Mouse (Mus musculus) forebrain, embryonic 13.5 days (tissue): ENCODE measurements around the gene Cpn1. TPM values are rescaled to one million over a fixed set of nuclear protein-coding genes. Genes with fewer than 3 reads are reported as not detected.

Experiments
- ATAC-seq: fragments of 200-750 bp; cut with Nextera tagmentation; 2 replicates; pipeline ENCODE4 v1.8.0; 2017
- H3K27ac ChIP-seq: fragments of 300-500 bp; sonication (generic); 2 replicates; pipeline ENCODE4 v1.5.1; 2015; ENCODE audit warnings: inconsistent platforms, mild to moderate bottlenecking, moderate library complexity
- H3K27me3 ChIP-seq: fragments of 300-500 bp; sonication (generic); 2 replicates; pipeline ENCODE4 v1.6.1; 2015; ENCODE audit warnings: mild to moderate bottlenecking, inconsistent platforms
- H3K36me3 ChIP-seq: fragments of 300-500 bp; sonication (generic); 2 replicates; pipeline ENCODE4 v1.6.1; 2015; ENCODE audit warnings: mild to moderate bottlenecking, inconsistent platforms; ENCODE audit not compliant: poor library complexity, severe bottlenecking
- H3K4me1 ChIP-seq: fragments of 300-500 bp; sonication (generic); 2 replicates; pipeline ENCODE4 v1.6.1; 2015; ENCODE audit warnings: inconsistent platforms
- H3K4me2 ChIP-seq: fragments of 300-500 bp; sonication (generic); 2 replicates; pipeline ENCODE4 v1.6.1; 2015; ENCODE audit warnings: inconsistent platforms, mild to moderate bottlenecking, moderate library complexity
- H3K4me3 ChIP-seq: fragments of 300-500 bp; sonication (generic); 2 replicates; pipeline ENCODE4 v1.5.1; 2015; ENCODE audit warnings: mild to moderate bottlenecking, inconsistent platforms
- H3K9ac ChIP-seq: fragments of 300-500 bp; sonication (generic); 2 replicates; pipeline ENCODE4 v1.6.1; 2015; ENCODE audit warnings: mild to moderate bottlenecking, inconsistent platforms
- H3K9me3 ChIP-seq: fragments of 300-500 bp; sonication (generic); replicated peaks from 2 replicates; pipeline ENCODE4 v1.6.1; 2016; ENCODE audit warnings: inconsistent platforms
- WGBS: fragments of 180-500 bp; shearing (Covaris S2); methylation state at CpG from one replicate; pipeline ENCODE4 v1.1.7; 2015; 5-methylcytosine and 5-hydroxymethylcytosine counted together
- polyA plus RNA-seq: library from polyadenylated mRNA; unstranded; fragments of >200 nt; fragmentation: Nextera tagmentation; extraction: Ambion mirVana; gene quantifications from 2 replicates; pipeline ENCODE4 v1.2.1, GENCODE M21; 2015

Gene Cpn1
- polyA plus RNA-seq, 1 experiment from 2014 or later: 0.32 TPM

DNA sequence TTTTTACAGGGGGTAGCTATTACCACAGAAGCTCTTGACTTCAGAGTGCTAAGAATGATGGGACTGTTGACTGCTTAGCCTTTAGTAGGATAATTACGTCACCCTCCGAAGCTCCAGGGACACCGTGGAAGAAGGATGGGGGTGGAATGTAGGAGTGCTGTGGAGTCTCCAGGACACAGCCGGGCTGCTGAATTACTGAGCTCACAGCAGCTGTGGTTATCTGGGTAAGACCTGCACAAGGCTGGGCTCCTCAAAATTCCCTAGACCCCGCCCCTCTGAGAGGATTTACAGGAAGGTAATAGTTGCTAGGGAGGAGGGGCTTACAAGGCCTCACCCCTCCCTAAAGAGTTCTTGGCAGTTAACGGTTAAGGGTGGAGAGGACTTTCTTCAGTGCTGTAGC, 9.7 kb downstream of the Cpn1 start:
- 80% methylated on average over 6 of the region's 6 CpGs for WGBS
- no peak overlapping the region for H3K4me2 ChIP-seq
- no peaks in the 10 kb centered on the region for H3K9me3 ChIP-seq
- ATAC-seq: no peak
- H3K36me3 ChIP-seq: no peaks in the 10 kb centered on the region
- H3K27ac ChIP-seq: no peak overlapping the region
- H3K9ac ChIP-seq: no peak overlapping the region
- H3K4me3 ChIP-seq: no peak overlapping the region
- no peaks in the 10 kb centered on the region for H3K4me1 ChIP-seq
- H3K27me3 ChIP-seq: no peaks in the 10 kb centered on the region

DNA sequence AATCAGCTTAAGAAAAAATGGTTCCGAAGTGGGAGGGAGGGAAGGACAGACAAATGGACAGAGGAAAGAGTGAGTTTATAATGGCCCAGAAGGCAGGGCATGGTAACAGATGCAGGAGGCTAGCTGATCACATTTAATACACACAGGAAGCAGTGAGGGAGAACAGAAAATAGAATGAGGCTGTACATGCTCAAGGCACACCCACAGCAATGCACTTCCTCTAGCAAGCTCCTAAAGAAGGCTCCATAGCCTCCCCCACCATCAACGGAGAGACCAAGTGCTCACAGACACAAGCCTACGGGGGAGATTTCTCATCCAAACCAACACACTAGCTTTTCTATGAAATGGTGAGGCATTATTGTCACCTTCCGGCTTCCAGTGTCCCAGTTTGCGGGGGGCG, 12.1 kb downstream of the Cpn1 start:
- WGBS: 93% methylated on average over 6 of the region's 6 CpGs
- Histone ChIP-seq H3K9ac (no peak overlapping the region), H3K27me3 (no peaks in the 10 kb centered on the region), H3K27ac (no peak overlapping the region), H3K9me3 (no peaks in the 10 kb centered on the region), H3K4me1 (no peaks in the 10 kb centered on the region), H3K4me2 (no peak overlapping the region), H3K36me3 (no peaks in the 10 kb centered on the region), H3K4me3 (no peak overlapping the region)
- no peak for ATAC-seq

DNA sequence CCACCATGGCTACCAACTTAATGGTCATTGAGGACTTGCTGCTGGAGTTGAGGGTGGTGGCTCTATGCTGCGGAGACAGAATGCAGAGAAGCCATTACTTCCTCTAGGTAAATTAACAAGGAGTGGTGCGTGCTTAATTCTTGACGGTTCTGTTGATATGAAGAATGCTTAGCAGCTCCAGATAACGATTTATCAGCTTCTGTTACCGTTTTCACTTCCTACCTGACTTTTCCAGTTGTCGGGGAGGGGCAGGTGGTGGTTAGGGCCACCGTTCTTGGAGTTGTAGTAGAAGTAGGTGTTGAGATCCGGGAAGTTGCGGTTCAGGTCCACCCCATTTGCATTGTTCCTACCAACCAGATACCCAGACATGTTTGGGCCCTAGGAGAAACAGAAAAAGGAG, 12.6 kb downstream of the Cpn1 start:
- Histone ChIP-seq H3K4me1 (no peaks in the 10 kb centered on the region), H3K9me3 (no peaks in the 10 kb centered on the region), H3K27me3 (no peaks in the 10 kb centered on the region), H3K9ac (no peak overlapping the region), H3K27ac (no peak overlapping the region), H3K36me3 (no peaks in the 10 kb centered on the region), H3K4me2 (no peak overlapping the region), H3K4me3 (no peak overlapping the region)
- 85% methylated on average over 9 of the region's 9 CpGs for WGBS
- no peak for ATAC-seq

DNA sequence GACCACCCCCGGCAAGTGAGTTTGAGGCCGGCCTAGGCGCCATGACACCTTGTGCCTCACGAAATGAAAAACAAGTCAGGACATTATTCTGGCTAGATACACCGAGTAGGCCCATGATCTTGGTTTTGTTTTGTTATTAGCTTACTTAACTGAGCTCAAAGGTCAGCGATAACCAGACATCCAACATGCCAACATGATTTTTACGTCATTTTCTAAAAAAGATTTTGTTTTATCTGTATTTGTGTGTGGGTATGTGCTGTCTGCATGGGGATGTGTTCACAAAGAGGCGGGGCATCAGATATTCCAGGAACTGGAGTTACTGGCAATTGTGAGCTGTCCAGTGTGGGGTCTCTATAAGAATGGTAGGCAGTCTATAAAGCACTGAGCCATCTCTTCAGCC, 14.2 kb downstream of the Cpn1 start:
- 95% methylated on average over 8 of the region's 8 CpGs for WGBS
- H3K4me2 ChIP-seq: no peak overlapping the region
- no peaks in the 10 kb centered on the region for H3K9me3 ChIP-seq
- no peaks in the 10 kb centered on the region for H3K27me3 ChIP-seq
- no peak overlapping the region for H3K4me3 ChIP-seq
- ATAC-seq: no peak
- no peaks in the 10 kb centered on the region for H3K4me1 ChIP-seq
- no peaks in the 10 kb centered on the region for H3K36me3 ChIP-seq
- no peak overlapping the region for H3K9ac ChIP-seq
- H3K27ac ChIP-seq: no peak overlapping the region

DNA sequence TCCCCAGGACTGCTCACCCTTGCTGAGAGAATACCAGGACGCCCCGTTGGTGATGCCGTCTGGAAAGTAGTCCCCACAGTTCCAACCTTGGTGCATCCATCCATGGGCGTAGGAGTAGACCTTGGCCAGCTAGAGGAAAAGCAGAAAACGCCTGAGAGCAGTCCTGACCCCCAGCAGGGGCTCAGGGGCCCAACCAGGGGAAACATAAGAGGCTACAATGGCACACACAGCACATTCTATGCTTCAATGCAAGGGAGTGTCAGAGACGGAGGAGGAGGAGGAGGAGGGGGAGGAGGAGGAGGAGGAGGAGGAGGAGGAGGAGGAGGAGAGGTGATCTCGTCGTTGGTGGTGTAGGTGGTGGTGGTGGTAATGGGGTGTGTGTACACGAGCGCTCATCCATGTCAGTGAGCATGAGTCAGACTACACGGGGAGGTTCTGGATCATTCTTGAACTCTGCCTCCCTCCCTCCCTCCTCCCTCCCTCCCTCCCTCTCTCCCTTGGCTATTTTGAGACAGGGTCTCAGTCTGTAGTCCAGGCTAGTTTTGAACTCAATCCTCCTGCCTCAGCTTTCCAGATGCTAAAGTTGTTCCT, 17.8 kb downstream of the Cpn1 start:
- H3K4me2 ChIP-seq: no peak overlapping the region
- H3K27me3 ChIP-seq: no peaks in the 10 kb centered on the region
- H3K27ac ChIP-seq: no peak overlapping the region
- no peaks in the 10 kb centered on the region for H3K9me3 ChIP-seq
- no peak overlapping the region for H3K9ac ChIP-seq
- 52% methylated on average over 8 of the region's 11 CpGs for WGBS
- no peaks in the 10 kb centered on the region for H3K4me1 ChIP-seq
- no peaks in the 10 kb centered on the region for H3K36me3 ChIP-seq
- H3K4me3 ChIP-seq: no peak overlapping the region
- ATAC-seq: no peak

DNA sequence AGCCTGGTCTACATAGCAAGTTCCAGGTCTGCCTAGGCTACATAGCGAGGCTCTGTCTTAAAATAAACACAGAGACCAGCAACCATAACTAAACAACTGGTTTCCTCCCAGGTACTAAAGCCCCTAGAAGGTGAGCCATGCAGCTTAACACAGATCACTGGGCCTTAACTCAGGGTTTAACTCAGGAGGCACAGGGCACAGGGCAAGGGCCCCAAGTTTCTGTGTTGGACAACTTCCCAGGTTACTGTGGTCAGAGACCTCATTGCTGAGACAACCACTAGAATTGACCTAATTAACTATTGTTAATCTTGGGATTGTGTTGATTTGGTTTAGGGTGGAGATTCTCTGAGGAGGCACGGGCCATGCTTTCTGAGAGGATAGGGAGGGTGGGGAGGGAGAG, 19.9 kb downstream of the Cpn1 start:
- 76% methylated on average over 2 of the region's 2 CpGs for WGBS
- H3K4me3 ChIP-seq: no peak overlapping the region
- H3K36me3 ChIP-seq: no peaks in the 10 kb centered on the region
- ATAC-seq: no peak
- H3K9me3 ChIP-seq: no peaks in the 10 kb centered on the region
- no peaks in the 10 kb centered on the region for H3K27me3 ChIP-seq
- no peak overlapping the region for H3K4me2 ChIP-seq
- H3K4me1 ChIP-seq: no peaks in the 10 kb centered on the region
- no peak overlapping the region for H3K9ac ChIP-seq
- H3K27ac ChIP-seq: no peak overlapping the region

DNA sequence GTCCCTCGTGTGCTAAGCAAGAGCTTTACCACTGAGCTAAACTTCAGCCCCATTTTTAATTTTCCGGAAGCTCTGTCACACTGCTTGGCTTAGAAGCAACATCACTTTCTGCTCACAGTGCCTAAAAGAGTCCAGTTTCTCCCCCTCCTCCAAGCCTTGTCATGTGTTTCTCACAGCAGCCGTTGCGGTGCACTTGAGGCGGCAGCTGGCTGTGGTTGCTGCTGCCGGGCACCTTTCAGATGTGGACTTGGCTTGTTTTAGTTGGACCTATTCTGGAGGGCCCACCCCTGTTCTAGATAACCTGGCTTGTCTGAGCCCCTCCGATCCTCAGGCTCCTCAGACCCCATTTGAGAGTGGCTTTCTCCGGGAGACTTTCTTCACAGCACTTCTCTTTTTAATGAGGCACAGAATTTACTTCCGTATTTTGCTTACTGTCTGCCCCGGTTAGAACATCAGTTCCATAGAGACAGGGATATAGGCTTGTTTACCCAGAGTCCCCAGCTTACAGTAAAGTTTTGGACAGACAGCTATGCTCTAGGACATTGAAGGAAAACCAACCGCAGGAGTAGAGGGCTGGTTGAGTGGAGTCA, 20.8 kb downstream of the Cpn1 start:
- Histone ChIP-seq H3K27ac (no peak overlapping the region), H3K27me3 (no peaks in the 10 kb centered on the region), H3K36me3 (no peaks in the 10 kb centered on the region), H3K4me3 (no peak overlapping the region), H3K4me1 (no peaks in the 10 kb centered on the region), H3K9ac (no peak overlapping the region), H3K4me2 (no peak overlapping the region), H3K9me3 (no peaks in the 10 kb centered on the region)
- no peak for ATAC-seq
- WGBS: 88% methylated on average over 11 of the region's 11 CpGs

DNA sequence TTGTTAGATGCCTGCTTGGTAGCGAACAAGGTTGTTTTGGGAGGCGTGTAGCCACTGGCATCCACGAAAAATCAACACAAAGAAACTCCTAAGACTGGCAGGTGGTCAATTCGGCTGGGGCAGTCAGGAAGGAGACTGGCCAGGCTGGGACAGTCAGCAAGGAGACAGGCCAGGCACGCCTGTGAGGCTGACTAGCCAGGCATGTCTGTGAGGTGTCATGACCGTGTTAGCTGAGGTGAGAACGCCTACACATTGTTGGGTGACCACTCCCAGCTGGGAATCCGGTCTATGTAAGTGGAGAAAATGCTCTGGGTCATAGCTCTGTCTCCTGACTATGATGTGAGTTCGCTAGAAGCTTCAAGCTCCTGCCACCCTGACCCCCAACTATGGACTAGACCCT, 23.6 kb downstream of the Cpn1 start:
- no peak overlapping the region for H3K9ac ChIP-seq
- no peaks in the 10 kb centered on the region for H3K4me1 ChIP-seq
- no peak overlapping the region for H3K4me3 ChIP-seq
- no peaks in the 10 kb centered on the region for H3K9me3 ChIP-seq
- no peaks in the 10 kb centered on the region for H3K36me3 ChIP-seq
- H3K27me3 ChIP-seq: no peaks in the 10 kb centered on the region
- ATAC-seq: no peak
- H3K27ac ChIP-seq: no peak overlapping the region
- 79% methylated on average over 9 of the region's 9 CpGs for WGBS
- H3K4me2 ChIP-seq: no peak overlapping the region

DNA sequence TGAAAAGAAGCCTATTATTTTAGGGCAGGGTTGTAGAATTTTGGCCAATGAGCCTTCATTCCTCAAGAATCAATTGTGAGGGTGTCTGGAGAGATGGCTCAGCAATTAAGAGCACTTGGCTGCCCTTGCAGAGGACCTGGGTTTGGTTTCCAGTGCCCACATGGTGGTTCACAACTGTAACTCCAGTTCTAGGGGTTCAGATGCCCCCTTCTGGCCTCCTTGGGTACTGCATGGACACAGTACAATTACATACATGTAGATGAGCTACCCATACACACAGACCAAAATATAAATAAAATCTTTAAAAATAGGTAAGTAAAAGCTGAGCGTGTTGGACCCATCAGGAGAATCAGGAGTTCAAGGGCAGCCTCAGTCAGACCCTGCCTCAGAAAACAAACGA, 25.2 kb downstream of the Cpn1 start:
- Histone ChIP-seq H3K27ac (no peak overlapping the region), H3K27me3 (no peaks in the 10 kb centered on the region), H3K36me3 (no peaks in the 10 kb centered on the region), H3K9ac (no peak overlapping the region), H3K4me3 (no peak overlapping the region), H3K4me2 (no peak overlapping the region), H3K4me1 (no peaks in the 10 kb centered on the region), H3K9me3 (no peaks in the 10 kb centered on the region)
- no peak for ATAC-seq
- WGBS: 92% methylated on average over 2 of the region's 2 CpGs

DNA sequence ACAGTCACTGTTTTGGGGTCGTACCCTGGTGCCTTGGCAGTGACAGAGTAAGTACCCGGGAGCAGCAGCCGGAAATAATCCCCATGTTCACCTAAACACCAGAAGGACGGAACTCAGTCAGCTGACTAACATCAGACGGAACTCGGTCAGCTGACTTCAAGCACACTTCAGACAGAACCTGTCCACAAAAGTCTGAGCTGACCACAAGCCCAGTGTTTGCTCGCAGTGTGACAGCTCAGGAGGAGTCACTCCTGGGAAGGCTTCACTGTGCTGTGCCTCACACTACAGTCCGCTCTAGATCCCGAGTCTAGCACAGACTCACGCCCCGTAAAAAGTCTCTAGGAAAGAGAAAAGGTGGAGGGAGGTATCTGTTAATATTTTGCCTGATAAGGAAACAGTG, 26.3 kb downstream of the Cpn1 start:
- H3K4me1 ChIP-seq: no peaks in the 10 kb centered on the region
- H3K9ac ChIP-seq: no peak overlapping the region
- H3K9me3 ChIP-seq: no peaks in the 10 kb centered on the region
- no peaks in the 10 kb centered on the region for H3K27me3 ChIP-seq
- no peak overlapping the region for H3K4me3 ChIP-seq
- no peak overlapping the region for H3K4me2 ChIP-seq
- H3K36me3 ChIP-seq: no peaks in the 10 kb centered on the region
- H3K27ac ChIP-seq: no peak overlapping the region
- no peak for ATAC-seq
- WGBS: 88% methylated on average over 11 of the region's 11 CpGs

DNA sequence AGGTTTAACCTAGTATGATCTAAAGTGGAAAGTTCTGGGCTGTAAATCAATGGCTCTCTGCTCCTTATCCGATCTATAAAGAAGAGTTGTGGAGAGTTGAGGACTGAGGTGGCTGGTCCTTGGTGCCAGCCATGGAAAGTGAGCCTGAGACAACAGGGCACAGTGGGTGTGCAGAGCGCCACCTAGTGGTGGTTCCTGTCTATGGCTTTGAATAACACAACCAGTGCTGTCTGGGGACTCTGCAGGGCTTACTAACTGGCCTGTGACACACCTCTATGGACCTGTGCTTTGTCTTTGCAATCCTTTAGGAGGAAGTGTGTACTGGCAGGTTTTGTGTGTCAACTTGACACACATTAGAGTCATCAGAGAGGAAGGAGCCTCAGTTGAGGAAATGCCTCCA, 27.2 kb downstream of the Cpn1 start:
- ATAC-seq: peak; percentile 53; the same call in 1 of the 2 replicates
- H3K27me3 ChIP-seq: no peaks in the 10 kb centered on the region
- no peak overlapping the region for H3K4me3 ChIP-seq
- no peaks in the 10 kb centered on the region for H3K4me1 ChIP-seq
- no peak overlapping the region for H3K4me2 ChIP-seq
- H3K9ac ChIP-seq: no peak overlapping the region
- no peaks in the 10 kb centered on the region for H3K9me3 ChIP-seq
- no peak overlapping the region for H3K27ac ChIP-seq
- H3K36me3 ChIP-seq: no peaks in the 10 kb centered on the region
- WGBS: 27% methylated on average over 2 of the region's 2 CpGs

DNA sequence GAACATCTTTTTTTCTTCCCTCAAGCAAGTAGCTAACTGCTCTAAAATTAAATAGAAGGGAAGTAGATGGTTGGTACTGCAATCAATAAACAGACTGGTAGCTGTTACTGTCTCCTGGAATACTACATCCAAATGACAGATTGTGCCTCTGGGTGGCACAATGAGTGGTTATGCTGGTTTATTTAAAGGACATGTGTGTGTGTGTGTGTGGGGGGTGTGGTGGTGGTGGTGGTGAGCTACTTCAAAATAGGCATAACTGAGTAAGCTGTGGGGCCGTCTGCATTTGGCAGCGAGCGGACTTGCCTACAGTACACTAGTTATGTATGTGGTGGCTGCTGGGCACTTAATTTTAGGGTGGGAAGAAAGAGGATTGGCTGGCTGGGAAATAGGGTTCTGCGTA, 28.5 kb downstream of the Cpn1 start:
- no peaks in the 10 kb centered on the region for H3K27me3 ChIP-seq
- H3K4me3 ChIP-seq: no peak overlapping the region
- 84% methylated on average over 4 of the region's 4 CpGs for WGBS

DNA sequence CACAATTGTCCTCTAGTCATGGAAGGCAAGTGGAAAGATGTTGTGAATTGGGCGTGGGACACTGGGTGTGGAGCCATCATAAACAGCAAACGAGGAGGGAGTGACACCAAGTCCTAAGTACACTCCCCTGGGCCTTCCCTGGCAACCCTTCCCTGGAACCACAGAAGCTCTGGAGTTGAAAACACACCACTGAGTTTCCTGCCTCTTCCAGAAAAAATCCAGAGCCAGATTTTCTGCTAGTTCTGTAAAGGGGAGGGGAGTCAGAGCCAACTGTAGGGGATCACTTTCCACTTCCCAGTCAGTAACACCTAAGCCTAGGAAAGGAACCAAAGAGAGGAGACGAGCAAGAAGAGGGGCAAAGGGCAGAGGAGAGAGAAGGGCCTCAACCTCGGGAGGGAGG, 29.0 kb downstream of the Cpn1 start:
- no peak for ATAC-seq
- H3K9me3 ChIP-seq: no peaks in the 10 kb centered on the region
- H3K4me3 ChIP-seq: no peak overlapping the region
- no peaks in the 10 kb centered on the region for H3K27me3 ChIP-seq
- H3K27ac ChIP-seq: no peak overlapping the region
- no peaks in the 10 kb centered on the region for H3K36me3 ChIP-seq
- WGBS: 29% methylated on average over 4 of the region's 4 CpGs
- no peak overlapping the region for H3K9ac ChIP-seq
- H3K4me1 ChIP-seq: no peaks in the 10 kb centered on the region
- H3K4me2 ChIP-seq: no peak overlapping the region

More for the DNA sequence above, 28.5 kb downstream of the Cpn1 start:
- Histone ChIP-seq H3K9ac (no peak overlapping the region), H3K36me3 (no peaks in the 10 kb centered on the region), H3K4me2 (no peak overlapping the region), H3K9me3 (no peaks in the 10 kb centered on the region), H3K27ac (no peak overlapping the region), H3K4me1 (no peaks in the 10 kb centered on the region)
- ATAC-seq: no peak
